24 mouse cellular contexts compared by ENCODE assay signal in the genomic region with DNA sequence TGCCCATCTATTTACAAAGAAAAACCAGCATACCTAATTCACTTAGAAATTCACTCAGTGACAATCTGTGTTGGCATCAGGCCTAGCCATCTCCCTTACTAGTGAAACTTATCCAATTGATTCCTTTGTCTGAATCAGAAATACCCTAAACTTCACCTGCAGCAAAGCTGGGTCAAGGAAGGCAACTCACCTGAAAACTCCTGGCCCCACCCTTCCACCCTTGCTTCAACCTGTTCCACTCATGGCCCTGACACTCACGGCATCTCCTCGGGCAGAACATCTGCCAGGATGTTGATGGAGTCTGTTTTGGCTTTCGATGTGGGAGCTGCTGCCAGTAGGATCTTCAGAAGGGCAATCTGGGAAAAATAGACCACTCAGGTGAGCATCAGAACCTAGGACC. TPM values are rescaled to one million over a fixed set of nuclear protein-coding genes. Genes with fewer than 3 reads are reported as not detected.
"Had no signal": no experiment of that assay in that cellular context is flagged by ENCODE, and none has a peak within 500 bp of the region (broad histone marks: within the 10 kb centered on the region; RNA-seq: fewer than 3 reads in every experiment).

No protein-coding gene starts in this region.

- DNase-seq: gastrocnemius, postnatal 14 days; heart, adult 18-20 months; heart, postnatal 10 days; heart, postnatal 36 days; kidney, adult 11 months; kidney, adult 2 months; kidney, adult 9 months; kidney, postnatal 14 days; layer of hippocampus, adult 9-11 months; layer of hippocampus, postnatal 36 days; left cerebral cortex, postnatal 4 days had no signal

RNA-seq across cellular contexts. Expression of a gene that starts 13.3 kb away (rescaled TPM):
- total RNA-seq: gastrocnemius, adult 18-20 months; gastrocnemius, adult 8-10 months; gastrocnemius, postnatal 14 days; gastrocnemius, postnatal 36 days; heart, adult 18-20 months; heart, adult 8-10 months; heart, postnatal 10 days; heart, postnatal 36 days; hematopoietic stem cell, adult 5-6 weeks; hindbrain, postnatal 0 days; layer of hippocampus, adult 18-20 months; layer of hippocampus, adult 8-10 months; layer of hippocampus, postnatal 14 days; layer of hippocampus, postnatal 36 days; left cerebral cortex, adult 18-20 months; left cerebral cortex, adult 8-10 months; left cerebral cortex, postnatal 10 days; left cerebral cortex, postnatal 25 days; left cerebral cortex, postnatal 4 days had no signal

RNA-seq across cellular contexts. Expression of a gene that starts 23.0 kb away (rescaled TPM):
- total RNA-seq: gastrocnemius, adult 18-20 months; gastrocnemius, adult 8-10 months; gastrocnemius, postnatal 14 days; gastrocnemius, postnatal 36 days; heart, adult 18-20 months; heart, adult 8-10 months; heart, postnatal 36 days; hematopoietic stem cell, adult 5-6 weeks had no signal
